15 mouse cellular contexts compared by ENCODE assay signal in the genomic region with DNA sequence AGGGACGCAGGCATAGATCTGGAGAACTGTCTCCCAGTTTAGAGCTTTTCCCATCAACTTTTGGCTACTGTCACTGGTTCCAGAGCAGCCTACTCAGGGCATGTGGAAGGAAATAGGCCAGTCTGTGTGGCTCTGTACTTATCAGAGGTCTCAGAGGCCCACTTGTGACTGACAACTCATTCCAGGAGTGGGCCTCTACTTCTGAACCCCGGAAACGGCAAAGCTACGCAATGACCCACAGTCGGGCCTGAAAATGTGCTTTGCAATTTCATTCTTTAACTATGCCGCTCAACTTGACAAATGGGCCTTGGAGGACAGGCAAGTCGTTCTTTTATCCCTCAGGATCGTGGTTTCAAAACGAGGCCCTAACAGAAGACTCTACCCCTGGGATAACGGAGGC.
DNase-seq lines count a peak whose midpoint lies in the region; ATAC-seq and TF ChIP-seq lines count a peak whose summit lies in the region.
"Had no signal": no experiment of that assay in that cellular context is flagged by ENCODE, and none has a peak within 500 bp of the region (broad histone marks: within the 10 kb centered on the region; RNA-seq: fewer than 3 reads in every experiment).

No protein-coding gene starts in this region.

- TF ChIP-seq CTCF in CH12.LX (conservative IDR thresholded peaks at IDR 0.05 in 1 of 2, IDR thresholded peaks at IDR 0.05 in 1 of 2; ENCODE audit: low read depth in 2 of 2, low read length in 2 of 2): no peak

- peaks cover 76% of the 10 kb centered on the region for H3K4me1 ChIP-seq in heart, embryonic 12.5 days (replicated peaks)
- H3K4me1 ChIP-seq in CH12.LX (ENCODE audit: control insufficient read depth in 1 of 2, insufficient read depth in 2 of 2): peaks cover 15 to 59% of the 10 kb centered on the region in 2 experiments
- H3K4me1 ChIP-seq in midbrain, embryonic 14.5 days (ENCODE audit: control insufficient read depth, insufficient read depth, low read length): peaks cover 54% of the 10 kb centered on the region

- peak overlapping the region; percentile 13; the same call in 1 of the 2 replicates for H3K9ac ChIP-seq in heart, embryonic 12.5 days
- no peak overlapping the region for H3K9ac ChIP-seq in CH12.LX (ENCODE audit: insufficient read depth, low read depth)
- no peak overlapping the region for H3K9ac ChIP-seq in midbrain, embryonic 14.5 days (replicated peaks; ENCODE audit: low read length)
- H3K9ac ChIP-seq: kidney, embryonic 15.5 days; limb, embryonic 12.5 days had no signal

- no peaks in the 10 kb centered on the region for H3K27me3 ChIP-seq in heart, embryonic 12.5 days (replicated peaks)
- H3K27me3 ChIP-seq in CH12.LX (replicated peaks): no peaks in the 10 kb centered on the region
- no peaks in the 10 kb centered on the region for H3K27me3 ChIP-seq in midbrain, embryonic 14.5 days (ENCODE audit: control insufficient read depth, insufficient read depth, low read length)
- H3K27me3 ChIP-seq: kidney, embryonic 15.5 days; limb, embryonic 12.5 days had no signal

- H3K36me3 ChIP-seq in heart, embryonic 12.5 days: peaks cover 6% of the 10 kb centered on the region; the same call in 1 of the 2 replicates
- H3K36me3 ChIP-seq in CH12.LX (replicated peaks in 1 of 2; ENCODE audit: control insufficient read depth in 1 of 2, insufficient read depth in 1 of 2, low read length in 1 of 2): peaks cover 0 to 59% of the 10 kb centered on the region in 2 experiments
- H3K36me3 ChIP-seq in midbrain, embryonic 14.5 days (ENCODE audit: control insufficient read depth, insufficient read depth, low read length): no peaks in the 10 kb centered on the region

- dilution Hi-C loops in CH12.LX (cut with MboI; ENCODE audit: extremely low pct_ligation_motif_present, extremely low pct_unique_long_range_greater_than_20kb, low sequenced_read_pairs): no loop called here

- H3K27ac ChIP-seq in heart, embryonic 12.5 days (ENCODE audit: poor library complexity, severe bottlenecking): peak overlapping the region; percentile 46; the same call in 1 of the 2 replicates
- no peak overlapping the region for H3K27ac ChIP-seq in CH12.LX (ENCODE audit: insufficient read depth, low read depth)
- peak overlapping the region; percentile 76 for H3K27ac ChIP-seq in midbrain, embryonic 14.5 days (replicated peaks; ENCODE audit: low read depth, low read length)
- H3K27ac ChIP-seq: kidney, embryonic 15.5 days; layer of hippocampus, adult 2 months; left cerebral cortex, adult 2 months; limb, embryonic 12.5 days had no signal

- TF ChIP-seq POLR2A in CH12.LX (IDR thresholded peaks at IDR 0.05; ENCODE audit: low read depth, low read length): no peak

- no peak for DNase-seq in heart, adult 11 months
- DNase-seq in 3T3-L1 (ENCODE audit: low read depth, low spot score): peak; percentile 21
- no peak for DNase-seq in CH12.LX (ENCODE audit: extremely low read depth)
- no peak for DNase-seq in midbrain, embryonic 14.5 days
- no peak for DNase-seq in yolk sac, embryonic 10.5 days (ENCODE audit: low spot score)
- no peak for DNase-seq in lung, postnatal 14 days
- DNase-seq in MN1 (ENCODE audit: low spot score): no peak
- DNase-seq: right cerebral cortex, adult 18-20 months; spleen, adult 18-20 months; thymus, postnatal 36 days had no signal

- TF ChIP-seq RAD21 in CH12.LX (IDR thresholded peaks at IDR 0.05; ENCODE audit: low read depth, low read length): no peak

- peak; percentile 54; the same call in 1 of the 2 replicates for TF ChIP-seq EP300 in CH12.LX (IDR thresholded peaks at IDR 0.05; ENCODE audit: low read length)

- 66% methylated on average over 10 of the region's 10 CpGs for WGBS in heart, embryonic 12.5 days
- WGBS in midbrain, embryonic 14.5 days: 85% methylated on average over 10 of the region's 10 CpGs

- H3K79me2 ChIP-seq in CH12.LX (replicated peaks; ENCODE audit: control insufficient read depth, extremely low read depth, insufficient read depth, poor library complexity, severe bottlenecking): no peaks in the 10 kb centered on the region

- H3K4me2 ChIP-seq in heart, embryonic 12.5 days: no peak overlapping the region
- H3K4me2 ChIP-seq in CH12.LX (ENCODE audit: insufficient read depth, low read depth, poor library complexity, severe bottlenecking): no peak overlapping the region
- H3K4me2 ChIP-seq in midbrain, embryonic 14.5 days (ENCODE audit: low read length): no peak overlapping the region
- H3K4me2 ChIP-seq: kidney, embryonic 15.5 days; limb, embryonic 12.5 days had no signal

- no peak overlapping the region for H3K4me3 ChIP-seq in heart, embryonic 12.5 days
- H3K4me3 ChIP-seq in CH12.LX (replicated peaks in 1 of 3; ENCODE audit: low read depth in 2 of 3, low read length in 2 of 3, poor library complexity in 1 of 3): no peak overlapping the region
- H3K4me3 ChIP-seq in midbrain, embryonic 14.5 days (replicated peaks; ENCODE audit: low read depth, low read length): no peak overlapping the region
- H3K4me3 ChIP-seq: kidney, embryonic 15.5 days; layer of hippocampus, adult 2 months; left cerebral cortex, adult 2 months; limb, embryonic 12.5 days had no signal

- in situ Hi-C loops in CH12.LX (cut with MboI; ENCODE audit: low pct_ligation_motif_present, low pct_unique_long_range_greater_than_20kb, low sequenced_read_pairs): no loop called here

- ATAC-seq in heart, embryonic 12.5 days (ENCODE audit: insufficient number of reproducible peaks, low FRiP score): no peak
- ATAC-seq in midbrain, embryonic 14.5 days (ENCODE audit: low FRiP score, low TSS enrichment): no peak

- no peaks in the 10 kb centered on the region for H3K9me3 ChIP-seq in heart, embryonic 12.5 days (replicated peaks)
- no peaks in the 10 kb centered on the region for H3K9me3 ChIP-seq in CH12.LX (replicated peaks; ENCODE audit: low read length)
- H3K9me3 ChIP-seq in midbrain, embryonic 14.5 days (ENCODE audit: control insufficient read depth, low read length): no peaks in the 10 kb centered on the region
- H3K9me3 ChIP-seq: kidney, embryonic 15.5 days; limb, embryonic 12.5 days had no signal

TF ChIP-seq in CH12.LX, 34 proteins besides CTCF, POLR2A, EP300 and RAD21:
- peak; percentile 90 for TF ChIP-seq IRF4 (IDR thresholded peaks at IDR 0.05; ENCODE audit: low read depth, low read length)
- TF ChIP-seq RCOR1 (conservative IDR thresholded peaks at IDR 0.05; ENCODE audit: low read depth, low read length): no peak
- TF ChIP-seq TBP (conservative IDR thresholded peaks at IDR 0.05; ENCODE audit: low read depth, low read length): no peak
- TF ChIP-seq TCF12 (IDR thresholded peaks at IDR 0.05; ENCODE audit: low read depth, low read length): no peak
- no peak for TF ChIP-seq ZKSCAN1 (IDR thresholded peaks at IDR 0.05; ENCODE audit: borderline replicate concordance, low read depth, low read length)
- no peak for TF ChIP-seq HCFC1 (IDR thresholded peaks at IDR 0.05; ENCODE audit: low read depth, low read length)
- peak; percentile 78 for TF ChIP-seq JUND (conservative IDR thresholded peaks at IDR 0.05; ENCODE audit: low read depth, low read length)
- no peak for TF ChIP-seq E2F4 (IDR thresholded peaks at IDR 0.05; ENCODE audit: insufficient replicate concordance, low read depth, low read length)
- no peak for TF ChIP-seq GABPA (IDR thresholded peaks at IDR 0.05; ENCODE audit: insufficient replicate concordance, low read depth, low read length)
- no peak for TF ChIP-seq ZC3H11A (IDR thresholded peaks at IDR 0.05; ENCODE audit: low read depth, low read length)
- no peak for TF ChIP-seq CHD2 (IDR thresholded peaks at IDR 0.05; ENCODE audit: low read length)
- peak; percentile 63 for TF ChIP-seq ELF1 (IDR thresholded peaks at IDR 0.05; ENCODE audit: low read depth, low read length)
- no peak for TF ChIP-seq ZMIZ1 (IDR thresholded peaks at IDR 0.05; ENCODE audit: low read depth, low read length)
- no peak for TF ChIP-seq USF1 (IDR thresholded peaks at IDR 0.05; ENCODE audit: low read depth, low read length)
- TF ChIP-seq NRF1 (IDR thresholded peaks at IDR 0.05; ENCODE audit: low read depth, low read length): no peak
- TF ChIP-seq JUN (IDR thresholded peaks at IDR 0.05; ENCODE audit: insufficient read depth, low read depth, low read length): peak; percentile 76
- peak; percentile 5; the same call in 1 of the 2 replicates for TF ChIP-seq MAX (IDR thresholded peaks at IDR 0.05; ENCODE audit: low read length)
- TF ChIP-seq NELFE (IDR thresholded peaks at IDR 0.05; ENCODE audit: low read depth, low read length): no peak
- TF ChIP-seq SMC3 (IDR thresholded peaks at IDR 0.05; ENCODE audit: low read depth, low read length): no peak
- 0 out of 2 replicates have a peak, but pooled peaks have one; percentile 23 for TF ChIP-seq MYC (IDR thresholded peaks at IDR 0.05; ENCODE audit: low read depth, low read length)
- no peak for TF ChIP-seq ETS1 (conservative IDR thresholded peaks at IDR 0.05; ENCODE audit: low read depth, low read length)
- 0 out of 2 replicates have a peak, but pooled peaks have one; percentile 11 for TF ChIP-seq MXI1 (IDR thresholded peaks at IDR 0.05; ENCODE audit: low read depth, low read length)
- no peak for TF ChIP-seq KAT2A (IDR thresholded peaks at IDR 0.05; ENCODE audit: insufficient replicate concordance, low read length)
- no peak for TF ChIP-seq MAFK (IDR thresholded peaks at IDR 0.05; ENCODE audit: insufficient replicate concordance, low read length)
- TF ChIP-seq POLR2AphosphoS2 (IDR thresholded peaks at IDR 0.05; ENCODE audit: low read depth, low read length): no peak
- no peak for TF ChIP-seq ZNF384 (IDR thresholded peaks at IDR 0.05; ENCODE audit: low read depth, low read length)
- peak; percentile 61 for TF ChIP-seq BHLHE40 (IDR thresholded peaks at IDR 0.05; ENCODE audit: low read depth, low read length)
- TF ChIP-seq MAZ (IDR thresholded peaks at IDR 0.05; ENCODE audit: low read depth, low read length): no peak
- no peak for TF ChIP-seq USF2 (conservative IDR thresholded peaks at IDR 0.05; ENCODE audit: low read depth, low read length)
- TF ChIP-seq PAX5 (IDR thresholded peaks at IDR 0.05; ENCODE audit: low read length): no peak
- TF ChIP-seq MEF2A (IDR thresholded peaks at IDR 0.05; ENCODE audit: borderline replicate concordance, low read depth, low read length): no peak
- TF ChIP-seq UBTF (IDR thresholded peaks at IDR 0.05; ENCODE audit: low read depth, low read length): no peak
- TF ChIP-seq CHD1 (IDR thresholded peaks at IDR 0.05; ENCODE audit: low read depth, low read length): no peak
- TF ChIP-seq SIN3A (IDR thresholded peaks at IDR 0.05; ENCODE audit: low read length): no peak
